In the genomic region with DNA sequence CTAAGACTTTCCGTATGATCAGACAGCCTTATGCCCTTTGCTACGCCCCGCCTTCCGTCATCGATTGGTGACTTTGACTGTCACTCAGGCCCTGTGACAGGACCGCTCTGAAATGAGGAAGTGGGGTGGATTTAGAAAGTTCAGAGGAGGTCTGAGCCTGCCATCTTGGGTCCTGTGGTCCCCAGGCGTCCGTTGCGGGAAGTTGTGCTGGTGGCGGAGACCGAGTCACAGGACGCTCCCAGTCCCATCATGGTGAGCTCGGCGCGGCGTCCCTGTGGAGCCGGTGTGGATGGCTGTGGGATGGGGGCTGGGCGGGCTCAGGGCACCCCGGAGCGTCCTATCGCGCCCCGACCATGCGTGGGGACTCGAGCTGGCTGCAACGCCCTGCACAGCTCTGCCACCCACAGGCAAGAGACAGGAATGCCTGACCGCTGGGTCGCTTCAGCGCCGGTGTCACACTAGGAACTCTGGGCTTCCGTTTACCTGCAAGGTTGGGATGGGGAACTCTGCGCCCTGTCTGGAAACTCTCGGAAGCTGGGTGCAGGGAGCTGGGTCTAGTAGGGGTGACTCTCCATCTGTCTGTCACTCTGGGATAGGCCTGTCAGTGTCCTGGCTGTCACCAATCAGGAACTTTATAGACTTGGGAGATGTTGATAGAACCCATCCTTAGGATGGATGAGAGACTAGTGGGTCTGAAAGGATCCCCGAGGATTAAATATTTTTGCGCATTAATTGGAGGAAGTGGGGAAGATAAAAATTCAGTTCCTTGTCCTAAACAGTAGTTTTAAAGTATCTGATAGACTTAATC, we compare ENCODE assay signal across 8 mouse cellular contexts. TPM values are rescaled to one million over a fixed set of nuclear protein-coding genes. Genes with fewer than 3 reads are reported as not detected.
DNase-seq lines count a peak whose midpoint lies in the region; ATAC-seq lines count a peak whose summit lies in the region.

A gene (plus strand): TSS at position 134 of the 808 bp plus-strand sequence.

- peak; percentile 99 for ATAC-seq in hindbrain, embryonic 11.5 days (ENCODE audit: low FRiP score)

- H3K9me3 ChIP-seq in hindbrain, embryonic 11.5 days (ENCODE audit: control insufficient read depth, low read length) = no peaks in the 10 kb centered on the region

- no peaks in the 10 kb centered on the region for H3K27me3 ChIP-seq in hindbrain, embryonic 11.5 days (ENCODE audit: control insufficient read depth, insufficient read depth, low read length)

- peak within 1 kb of the TSS; percentile 78 for H3K27ac ChIP-seq in hindbrain, embryonic 11.5 days (ENCODE audit: low read depth, low read length)

- H3K4me3 ChIP-seq in hindbrain, embryonic 11.5 days (ENCODE audit: low read depth, low read length) = peak within 1 kb of the TSS; percentile 74

- no peaks in the 10 kb centered on the region for H3K36me3 ChIP-seq in hindbrain, embryonic 11.5 days (ENCODE audit: control insufficient read depth, insufficient read depth, low read length)

- 2% methylated on average over 35 of the region's 35 CpGs for WGBS in hindbrain, embryonic 11.5 days

- H3K4me2 ChIP-seq in hindbrain, embryonic 11.5 days (replicated peaks; ENCODE audit: low read depth, low read length) = peak within 1 kb of the TSS; percentile 58

- peak; percentile 97 for DNase-seq in Muller cell, postnatal 12 days (ENCODE audit: inconsistent ontology term)
- DNase-seq in cerebellum, adult 9-11 months = peak; percentile 98
- peak; percentile 98 to 100 for DNase-seq in frontal cortex, adult 2 months (ENCODE audit: extremely low spot score in 1 of 2, low spot score in 1 of 2)
- peak; percentile 98 for DNase-seq in hindbrain, embryonic 11.5 days (ENCODE audit: low spot score)
- DNase-seq in layer of hippocampus, postnatal 10 days (ENCODE audit: low spot score in 2 of 2) = peak; percentile 100
- peak; percentile 100 for DNase-seq in lung, postnatal 10 days
- DNase-seq in ovary, postnatal 36 days (ENCODE audit: low spot score) = peak; percentile 99
- DNase-seq in thymus, postnatal 25 days = peak; percentile 100

- no peaks in the 10 kb centered on the region for H3K4me1 ChIP-seq in hindbrain, embryonic 11.5 days (replicated peaks; ENCODE audit: control insufficient read depth, insufficient read depth, low read length)

- H3K9ac ChIP-seq in hindbrain, embryonic 11.5 days (ENCODE audit: low read depth, low read length) = peak within 1 kb of the TSS; percentile 80

RNA-seq across cellular contexts. Expression of the gene that starts here (rescaled TPM):
- 16.8 and 17.4 TPM in 2 replicates for polyA plus RNA-seq in frontal cortex, adult 2 months (2012; rRNA removed)
- 11.9 and 13.4 TPM in 2 replicates for polyA plus RNA-seq in hindbrain, embryonic 11.5 days (2014; fragmentation: Nextera tagmentation; extraction: Ambion mirVana)
- 10 to 100 TPM; 16.9 to 18.5 TPM for total RNA-seq in layer of hippocampus, postnatal 10 days (2021)

Comparison
In these comparisons a context has a peak if more than half of its experiments do, and no peak if none do; other contexts are left out.
1. Peak in every context shown above with its lines: DNase-seq, ATAC-seq, H3K4me3 ChIP-seq and H3K27ac ChIP-seq.